Comparison of ENCODE assay signal across 37 mouse cellular contexts in genomic region chr8:69877396-69877795, GRCm38 (mm10). TPM values are rescaled to one million over a fixed set of nuclear protein-coding genes. Genes with fewer than 3 reads are reported as not detected.
"Had no signal": no experiment of that assay in that cellular context is flagged by ENCODE, and none has a peak within 500 bp of the region (broad histone marks: within the 10 kb centered on the region; RNA-seq: fewer than 3 reads in every experiment).

No protein-coding gene starts in this region.

- ATAC-seq: hindbrain, embryonic 16.5 days; hindbrain, postnatal 0 days; inflammation-experienced regulatory T-cells, adult 6 months; intestine, embryonic 15.5 days; intestine, embryonic 16.5 days; intestine, postnatal 0 days had no signal

- H3K36me3 ChIP-seq: heart, embryonic 12.5 days; heart, embryonic 13.5 days; heart, embryonic 15.5 days; hindbrain, embryonic 15.5 days; intestine, embryonic 15.5 days; kidney, embryonic 15.5 days had no signal

- H3K27ac ChIP-seq: heart, embryonic 13.5 days; heart, embryonic 15.5 days; hindbrain, embryonic 10.5 days; hindbrain, embryonic 12.5 days; hindbrain, embryonic 13.5 days; hindbrain, embryonic 14.5 days; hindbrain, embryonic 15.5 days; hindbrain, postnatal 0 days; intestine, embryonic 15.5 days; kidney, embryonic 15.5 days; kidney, postnatal 0 days; layer of hippocampus, adult 2 months; left cerebral cortex, adult 2 months had no signal

- H3K4me2 ChIP-seq: heart, embryonic 11.5 days; heart, embryonic 12.5 days; heart, embryonic 13.5 days; heart, embryonic 15.5 days; hindbrain, embryonic 12.5 days; hindbrain, embryonic 13.5 days; hindbrain, embryonic 14.5 days; hindbrain, embryonic 15.5 days; intestine, embryonic 15.5 days; kidney, embryonic 15.5 days had no signal

- H3K9ac ChIP-seq: heart, embryonic 12.5 days; heart, embryonic 13.5 days; heart, embryonic 15.5 days; hindbrain, embryonic 12.5 days; hindbrain, embryonic 13.5 days; hindbrain, embryonic 14.5 days; hindbrain, embryonic 15.5 days; intestine, embryonic 15.5 days; kidney, embryonic 15.5 days had no signal

- H3K9me3 ChIP-seq: heart, embryonic 13.5 days; heart, embryonic 15.5 days; hindbrain, embryonic 10.5 days; hindbrain, embryonic 12.5 days; hindbrain, embryonic 13.5 days; hindbrain, embryonic 15.5 days; intestine, embryonic 15.5 days; kidney, embryonic 15.5 days had no signal

- H3K4me3 ChIP-seq: heart, embryonic 12.5 days; heart, embryonic 13.5 days; heart, embryonic 15.5 days; hindbrain, embryonic 10.5 days; hindbrain, embryonic 12.5 days; hindbrain, embryonic 13.5 days; hindbrain, embryonic 15.5 days; intestine, embryonic 15.5 days; kidney, embryonic 15.5 days; layer of hippocampus, adult 2 months; left cerebral cortex, adult 2 months had no signal

- DNase-seq: heart, postnatal 10 days; heart, postnatal 14 days; heart, postnatal 36 days; heart, postnatal 4 days; kidney, adult 11 months; kidney, adult 18-20 months; kidney, adult 2 months; kidney, adult 8-10 months; kidney, adult 9 months; kidney, postnatal 10 days; kidney, postnatal 14 days; kidney, postnatal 25 days; kidney, postnatal 36 days; kidney, postnatal 4 days; layer of hippocampus, adult 9-11 months; layer of hippocampus, postnatal 36 days had no signal

RNA-seq across cellular contexts. Expression of gene Cilp2, which starts 10.1 kb away (rescaled TPM):
- total RNA-seq: hematopoietic stem cell, adult 5-6 weeks had no signal
- polyA plus RNA-seq: inflammation-experienced regulatory T-cells, adult 6 months had no signal

RNA-seq across cellular contexts. Expression of gene Tssk6, which starts 24.6 kb away (rescaled TPM):
- total RNA-seq: heart, postnatal 14 days; heart, postnatal 36 days; left cerebral cortex, adult 18-20 months had no signal

RNA-seq across cellular contexts. Expression of gene Yjefn3, which starts 25.1 kb away (rescaled TPM):
- total RNA-seq: hematopoietic stem cell, adult 5-6 weeks had no signal

RNA-seq across cellular contexts. Expression of gene Pbx4, which starts 45.1 kb away (rescaled TPM):
- total RNA-seq: heart, postnatal 36 days had no signal
